Mouse (Mus musculus) MEL (cell line): ENCODE measurements around the gene Mtx1.

ENCODE experiments used
- CTCF ChIP-seq, 3 experiments: IDR thresholded peaks in 2 of 3; conservative IDR thresholded peaks in 1 of 3; 2 replicates each; pipeline ENCODE4 v1.5.1; 2011 to 2012; ENCODE audit warnings: low read length in 3 of 3, low read depth in 2 of 3, mild to moderate bottlenecking in 2 of 3, improper control_type of control experiment in 1 of 3, inconsistent platforms in 1 of 3, mixed read lengths in 1 of 3, moderate library complexity in 1 of 3; ENCODE audit not compliant: control insufficient read depth in 1 of 3, insufficient read depth in 1 of 3, poor library complexity in 1 of 3, severe bottlenecking in 1 of 3
- E2F4 ChIP-seq: IDR thresholded peaks from 2 replicates; pipeline ENCODE4 v1.6.1; 2011; ENCODE audit warnings: low read depth, low read length, improper control_type of control experiment, borderline replicate concordance
- GATA1 ChIP-seq: IDR thresholded peaks from 2 replicates; pipeline ENCODE4 v1.6.1; 2011; ENCODE audit warnings: low read depth, low read length, improper control_type of control experiment
- MAFK ChIP-seq: IDR thresholded peaks from 2 replicates; pipeline ENCODE4 v1.6.1; 2011; ENCODE audit warnings: low read depth, mild to moderate bottlenecking, low read length, improper control_type of control experiment, borderline replicate concordance
- POLR2A ChIP-seq, 2 experiments: IDR thresholded peaks; 2 replicates each; pipeline ENCODE4 v1.6.1; 2011 to 2012; ENCODE audit warnings: low read length in 2 of 2, mild to moderate bottlenecking in 2 of 2, control low read depth in 1 of 2, improper control_type of control experiment in 1 of 2, low read depth in 1 of 2, moderate library complexity in 1 of 2; ENCODE audit not compliant: control insufficient read depth in 1 of 2, insufficient read depth in 1 of 2, poor library complexity in 1 of 2
- ZC3H11A ChIP-seq: IDR thresholded peaks from 2 replicates; pipeline ENCODE4 v1.6.1; 2012; ENCODE audit warnings: low read depth, mild to moderate bottlenecking, inconsistent platforms, low read length, improper control_type of control experiment

GRCm38 (mm10) chr3:89236516-89236915 lies 9.6 kb upstream of the Mtx1 start:
- TF ChIP-seq CTCF (IDR thresholded peaks at IDR 0.05 in 2 of 3, conservative IDR thresholded peaks at IDR 0.05 in 1 of 3; ENCODE audit: control insufficient read depth in 1 of 3, insufficient read depth in 1 of 3, low read depth in 2 of 3, low read length in 3 of 3, poor library complexity in 1 of 3, severe bottlenecking in 1 of 3) (no peak), ZC3H11A (no peak), MAFK (no peak), E2F4 (no peak), GATA1 (no peak), POLR2A (IDR thresholded peaks at IDR 0.05; ENCODE audit: control insufficient read depth in 1 of 2, insufficient read depth in 1 of 2, low read depth in 1 of 2, low read length in 2 of 2, poor library complexity in 1 of 2) (no peak)
